Mouse (Mus musculus) cerebellum, postnatal 10 days (tissue): Measurements from ENCODE around the gene Plk2.
A peak's percentile ranks its signal among the peaks of the same experiment; 100 is the strongest.
"Not testable (repeated sequence)": the region's sequence is repeated elsewhere in the genome, so short reads cannot be mapped to it uniquely, and the experiment has no call there.

Experiments
- DNase-seq, 2 experiments: peaks; one replicate each; pipeline ENCODE4 v3.0.0; 2021; ENCODE audit warnings: mixed read lengths in 2 of 2

The Plk2 gene

GRCm38 (mm10) chr13:110394291-110395178 lies at the start of gene Plk2:
Gene Plk2 (plus strand): TSS chr13:110395046.
- peak; percentile 98 to 99 for DNase-seq

GRCm38 (mm10) chr13:110346707-110347106 lies 48.1 kb upstream of the Plk2 start:
- no peak for DNase-seq

- no peak for DNase-seq
Observed at GRCm38 (mm10) chr13:110351051-110351450, 43.8 kb upstream of the Plk2 start.

- DNase-seq, result no peak
Observed at GRCm38 (mm10) chr13:110356941-110357340, 37.9 kb upstream of the Plk2 start, which contains the start of gene Gapt. Gene Gapt (minus strand): TSS chr13:110357199.

DNA sequence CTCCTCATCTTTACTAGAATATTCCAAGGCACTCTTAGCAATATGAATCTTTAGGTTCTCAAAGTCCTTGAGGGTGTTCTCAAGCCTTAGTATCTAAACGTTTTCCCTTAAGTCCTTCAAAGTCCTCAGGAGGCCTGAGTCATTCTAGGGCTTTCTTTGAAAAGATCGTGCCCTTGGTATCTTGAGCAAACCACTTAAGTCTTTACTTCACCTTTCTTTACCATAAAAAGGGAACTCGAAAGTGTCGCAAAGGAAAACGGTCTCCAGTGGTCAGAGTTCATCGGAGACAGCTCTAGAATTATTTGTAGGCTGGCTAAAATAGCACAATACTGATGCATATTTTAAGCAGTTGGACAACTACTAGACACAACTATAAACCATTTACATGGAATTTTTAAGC lies 31.1 kb upstream of the Plk2 start:
- no peak for DNase-seq

DNA sequence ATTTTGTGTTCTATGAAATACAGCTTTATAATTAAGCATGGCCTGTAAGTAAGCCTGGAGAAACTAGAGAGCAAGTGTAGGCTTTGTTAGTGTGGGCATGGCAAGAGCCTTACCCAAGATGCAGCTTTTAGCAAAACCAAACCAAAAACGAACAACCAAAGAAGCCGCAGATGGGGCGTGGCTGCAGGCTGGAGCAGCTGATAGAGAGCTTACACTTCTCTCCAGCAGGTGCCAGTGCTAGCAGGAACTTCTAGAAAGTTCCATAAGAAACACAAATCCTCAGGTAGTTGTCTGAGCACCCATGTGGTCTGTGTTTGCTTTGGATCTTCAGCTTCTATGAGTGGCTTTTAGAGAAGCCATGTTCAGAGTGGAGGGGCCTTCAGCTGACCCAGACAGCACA lies 28.4 kb upstream of the Plk2 start:
- no peak for DNase-seq

GRCm38 (mm10) chr13:110367961-110368555 lies 26.8 kb upstream of the Plk2 start:
- DNase-seq, result no peak

DNA sequence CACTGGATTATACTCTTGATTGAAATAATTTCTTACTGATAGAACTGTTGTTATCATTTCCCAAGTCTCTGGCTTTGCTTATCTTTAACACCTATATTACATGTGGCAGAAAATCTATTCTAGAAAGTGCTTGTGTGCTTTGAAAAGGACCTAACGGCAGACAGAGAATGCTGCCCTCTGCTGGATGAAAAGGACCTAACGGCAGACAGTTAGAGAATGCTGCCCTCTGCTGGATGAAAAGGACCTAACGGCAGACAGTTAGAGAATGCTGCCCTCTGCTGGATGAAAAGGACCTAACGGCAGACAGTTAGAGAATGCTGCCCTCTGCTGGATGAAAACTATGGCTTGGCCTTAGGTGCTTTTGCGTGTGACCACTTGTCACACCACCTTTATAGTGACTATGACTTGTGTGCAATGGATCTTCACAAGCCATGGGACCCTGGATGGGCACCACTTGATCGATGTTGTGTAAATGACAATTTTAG lies 26.2 kb upstream of the Plk2 start:
- peak; percentile 69 to 81 for DNase-seq

GRCm38 (mm10) chr13:110369673-110370072 lies 25.2 kb upstream of the Plk2 start:
- no peak for DNase-seq

DNA sequence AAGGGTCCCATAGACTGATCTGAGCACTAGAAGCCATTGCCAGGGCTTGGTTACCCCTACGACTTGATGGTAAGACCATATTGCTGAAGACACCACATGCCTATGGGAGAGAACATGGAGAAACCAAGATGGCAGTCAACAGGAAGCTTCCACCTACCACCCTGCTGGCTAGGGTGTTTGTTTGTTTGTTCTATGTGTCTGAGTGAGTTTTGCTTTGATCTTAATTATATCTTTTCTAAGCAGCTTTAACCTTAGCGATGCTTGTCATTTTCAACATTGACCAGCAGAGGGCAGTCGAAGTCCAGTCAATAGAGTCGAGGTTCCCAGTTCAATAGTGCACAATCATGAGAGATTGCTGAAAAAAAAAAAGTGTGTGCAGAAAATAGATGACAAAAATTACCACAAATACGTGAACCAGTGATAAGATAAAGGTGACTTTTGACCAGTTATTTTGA lies 12.4 kb upstream of the Plk2 start:
- DNase-seq, result peak; percentile 58 to 66

DNA sequence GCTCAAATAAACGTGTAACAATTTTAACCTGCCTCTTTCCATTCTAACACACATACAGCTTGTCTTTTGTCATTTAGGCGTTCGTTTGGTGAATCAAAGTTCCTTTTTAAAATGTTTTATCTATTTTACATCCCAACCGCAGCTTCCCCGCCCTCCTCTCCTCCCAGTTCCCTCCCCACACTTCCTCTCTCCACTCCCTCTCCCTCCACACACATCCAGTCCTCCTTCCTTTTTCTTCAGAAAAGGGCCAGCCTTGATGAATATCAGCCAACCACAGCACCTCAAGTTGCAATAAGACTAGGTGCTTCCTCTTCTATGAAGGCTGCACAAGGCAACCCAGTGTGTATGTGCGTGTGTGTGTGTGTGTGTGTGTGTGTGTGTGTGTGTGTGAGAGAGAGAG lies 10.3 kb upstream of the Plk2 start:
- DNase-seq, result no peak

- DNase-seq, result peak; percentile 79 to 86
Observed at GRCm38 (mm10) chr13:110392210-110392609, 2.6 kb upstream of the Plk2 start.

GRCm38 (mm10) chr13:110392631-110393030 lies 2.2 kb upstream of the Plk2 start:
- no peak for DNase-seq

- DNase-seq, result no peak
Observed at GRCm38 (mm10) chr13:110395179-110395794, 441 bp downstream of the Plk2 start.

GRCm38 (mm10) chr13:110395916-110396685 lies 1.3 kb downstream of the Plk2 start:
- peak in 1 of 2 experiments; percentile 28 for DNase-seq

- DNase-seq, result no peak
Observed at GRCm38 (mm10) chr13:110397750-110398149, 2.9 kb downstream of the Plk2 start.

DNA sequence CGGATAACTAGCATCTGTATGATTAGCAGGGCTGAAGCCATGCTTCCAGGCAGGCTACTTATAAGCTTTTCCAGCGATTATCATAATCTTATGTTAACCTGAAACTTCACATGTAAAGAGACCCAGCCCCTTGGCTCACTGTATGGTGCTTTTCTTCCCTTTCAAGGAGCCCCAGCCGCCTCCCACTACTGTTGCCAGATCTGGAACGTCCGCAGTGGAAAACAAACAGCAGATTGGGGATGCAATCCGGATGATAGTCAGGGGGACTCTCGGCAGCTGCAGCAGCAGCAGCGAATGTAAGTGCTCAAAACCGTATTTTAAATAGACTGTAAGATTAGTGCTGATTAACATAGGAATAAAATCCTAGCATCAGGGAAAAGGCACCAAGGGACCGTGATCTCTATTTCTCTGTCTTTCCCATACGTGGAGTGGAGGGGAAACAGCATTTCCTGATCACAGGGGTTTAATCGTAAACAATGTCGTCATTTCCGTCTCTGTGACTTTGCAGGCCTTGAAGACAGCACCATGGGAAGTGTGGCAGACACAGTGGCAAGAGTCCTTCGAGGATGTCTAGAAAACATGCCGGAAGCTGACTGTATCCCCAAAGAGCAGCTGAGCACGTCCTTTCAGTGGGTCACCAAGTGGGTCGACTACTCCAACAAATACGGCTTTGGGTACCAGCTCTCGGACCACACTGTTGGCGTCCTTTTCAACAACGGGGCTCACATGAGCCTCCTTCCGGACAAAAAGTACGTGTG lies 3.8 kb downstream of the Plk2 start:
- DNase-seq, result no peak

GRCm38 (mm10) chr13:110401443-110401842 lies 6.6 kb downstream of the Plk2 start:
- no peak for DNase-seq

- no peak for DNase-seq
Observed at GRCm38 (mm10) chr13:110401877-110402276, 7.0 kb downstream of the Plk2 start.

DNA sequence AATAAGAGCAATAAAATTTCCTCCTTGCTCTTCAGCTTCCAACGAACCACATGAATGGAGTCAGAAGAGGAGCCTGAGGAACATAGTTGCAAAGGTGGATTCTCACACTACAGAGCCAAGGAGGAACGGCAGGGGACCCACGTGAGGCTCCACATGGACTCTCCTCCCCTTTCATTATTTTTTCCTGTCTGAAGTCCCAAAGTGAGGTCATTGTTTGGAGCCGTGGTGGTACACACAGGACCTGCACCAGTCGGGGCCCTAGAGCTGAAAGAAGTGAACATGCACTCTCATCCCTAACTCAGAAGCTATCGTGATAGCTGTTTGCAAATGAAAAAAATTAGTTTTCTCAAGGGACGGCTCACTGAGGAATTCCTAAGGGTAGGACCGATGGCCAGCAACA lies 9.2 kb downstream of the Plk2 start:
- no peak for DNase-seq

DNA sequence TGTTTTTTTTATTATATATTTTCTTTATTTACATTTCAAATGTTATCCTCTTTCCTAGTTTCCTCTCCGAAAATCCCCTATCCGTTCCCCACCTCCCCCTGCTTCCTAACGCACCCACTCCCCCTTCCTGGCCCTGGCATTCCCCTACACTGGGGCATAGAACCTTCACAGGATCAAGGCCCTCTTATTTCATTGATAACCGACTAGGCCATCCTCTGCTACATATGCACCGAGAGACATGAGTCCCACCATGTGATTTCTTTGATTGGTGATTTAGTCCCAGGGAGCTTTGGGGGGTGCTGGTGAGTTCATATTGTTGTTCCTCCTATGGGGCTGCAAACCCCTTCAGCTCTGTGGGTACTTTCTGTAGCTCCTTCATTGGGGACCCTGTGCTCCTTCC lies 9.8 kb downstream of the Plk2 start:
- not testable (repeated sequence) for DNase-seq

DNA sequence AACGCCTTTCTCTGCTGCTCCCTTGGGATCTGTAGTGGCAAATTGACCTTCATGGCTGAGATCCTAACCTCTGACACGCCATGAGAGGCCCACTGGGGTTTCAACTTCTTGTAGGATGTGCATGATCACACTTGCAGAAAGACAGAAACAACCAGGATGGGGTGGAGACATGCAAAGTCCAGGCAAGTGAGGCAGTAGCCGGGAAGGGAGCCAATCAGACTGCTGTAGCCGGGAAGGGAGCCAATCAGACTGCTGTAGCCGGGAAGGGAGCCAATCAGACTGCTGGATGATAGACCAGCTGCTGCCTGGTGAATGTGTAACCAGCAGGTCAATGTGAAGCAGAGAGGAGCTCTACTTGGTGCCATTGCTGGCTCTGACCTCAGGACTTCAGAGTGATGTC lies 11.3 kb downstream of the Plk2 start:
- DNase-seq, result peak; percentile 86
